Mouse (Mus musculus) leukemia stem cell, adult 10-12 weeks (primary cell): ENCODE measurements around the gene Kpna4. TPM values are rescaled to one million over a fixed set of nuclear protein-coding genes. Genes with fewer than 3 reads are reported as not detected.

Source experiments
- polyA plus RNA-seq: library from polyadenylated mRNA; stranded (reverse); fragments of >175 nt; gene quantifications from 2 replicates; pipeline ENCODE4 v1.2.3, GENCODE M21; 2012; ENCODE audit warnings: low replicate concordance

The Kpna4 gene
- 7.5 and 8.4 TPM in 2 replicates for polyA plus RNA-seq

GRCm38 (mm10) chr3:69126509-69127345, at the start of gene Kpna4:
Gene Kpna4, minus strand, starts transcription at chr3:69127113.

GRCm38 (mm10) chr3:69044645-69045399, 82.1 kb downstream of the Kpna4 start, which contains the start of gene Trim59:
Gene Trim59, minus strand, starts transcription at chr3:69044755.

Other genes starting within 250 kb of the Kpna4 start
- gene Ift80, start 122.5 kb downstream of the Kpna4 start, polyA plus RNA-seq: 0.44 and 0.89 TPM in 2 replicates
- gene Smc4, start 122.4 kb downstream of the Kpna4 start, polyA plus RNA-seq: 97.1 and 139 TPM in 2 replicates
- gene Trim59, start 82.4 kb downstream of the Kpna4 start, polyA plus RNA-seq: 9.8 and 18.2 TPM in 2 replicates
- not detected in 2 replicates for gene Arl14, start 95.3 kb upstream of the Kpna4 start, polyA plus RNA-seq
- gene Ppm1l, start 189.7 kb upstream of the Kpna4 start, polyA plus RNA-seq: 2.4 and 2.5 TPM in 2 replicates